Mouse (Mus musculus) inflammation-experienced regulatory T-cells, adult 6 months (primary cell): ENCODE results near the gene Tbc1d22b. TPM values are rescaled to one million over a fixed set of nuclear protein-coding genes. Genes with fewer than 3 reads are reported as not detected.
"Not testable (repeated sequence)": the region's sequence is repeated elsewhere in the genome, so short reads cannot be mapped to it uniquely, and the experiment has no call there.

ENCODE experiments used
- ATAC-seq: one replicate; pipeline ENCODE4 v1.8.0; 2017
- polyA plus RNA-seq, 3 experiments: library from polyadenylated mRNA; unstranded; fragments of 100-300 nt; shearing (Covaris generic); gene quantifications; one replicate each; pipeline ENCODE4 v1.2.1; 2017

The Tbc1d22b gene
- polyA plus RNA-seq = 10 to 100 TPM in 2 of 3 experiments, 1 to 10 TPM in 1; 9.0 to 11.5 (median 11.4) TPM

- peak; percentile 90 for ATAC-seq
Measured at GRCm38 (mm10) chr17:29549543-29550428, at the start of gene Tbc1d22b, which contains the start of gene Gm17657. TSS of gene Tbc1d22b (plus strand) at chr17:29549785. TSS of gene Gm17657 (minus strand) at chr17:29549638.

GRCm38 (mm10) chr17:29500243-29500740 is 49.3 kb upstream of the Tbc1d22b start:
- ATAC-seq = no peak

GRCm38 (mm10) chr17:29500802-29501469 is 48.6 kb upstream of the Tbc1d22b start:
- peak; percentile 55 for ATAC-seq

- ATAC-seq = no peak
Measured at GRCm38 (mm10) chr17:29502005-29502668, 47.4 kb upstream of the Tbc1d22b start.

- no peak for ATAC-seq
Measured at GRCm38 (mm10) chr17:29502669-29503665, 46.6 kb upstream of the Tbc1d22b start.

- no peak for ATAC-seq
Measured at GRCm38 (mm10) chr17:29503700-29504099, 45.9 kb upstream of the Tbc1d22b start.

- no peak for ATAC-seq
Measured at GRCm38 (mm10) chr17:29508927-29509608, 40.5 kb upstream of the Tbc1d22b start.

GRCm38 (mm10) chr17:29510691-29511090 is 38.9 kb upstream of the Tbc1d22b start:
- no peak for ATAC-seq

GRCm38 (mm10) chr17:29513044-29513730 is 36.4 kb upstream of the Tbc1d22b start:
- ATAC-seq = peak; percentile 43

GRCm38 (mm10) chr17:29514435-29514834 is 35.1 kb upstream of the Tbc1d22b start:
- peak; percentile 74 for ATAC-seq

- ATAC-seq = not testable (repeated sequence)
Measured at GRCm38 (mm10) chr17:29518665-29519064, 30.9 kb upstream of the Tbc1d22b start.

GRCm38 (mm10) chr17:29519731-29520130 is 29.9 kb upstream of the Tbc1d22b start:
- ATAC-seq = no peak

- ATAC-seq = no peak
Measured at GRCm38 (mm10) chr17:29525613-29526012, 24.0 kb upstream of the Tbc1d22b start.

GRCm38 (mm10) chr17:29528568-29529187 is 20.9 kb upstream of the Tbc1d22b start:
- ATAC-seq = no peak

GRCm38 (mm10) chr17:29530508-29530907 is 19.1 kb upstream of the Tbc1d22b start:
- no peak for ATAC-seq

GRCm38 (mm10) chr17:29531278-29531677 is 18.3 kb upstream of the Tbc1d22b start:
- no peak for ATAC-seq

- ATAC-seq = peak; percentile 94
Measured at GRCm38 (mm10) chr17:29531757-29532384, 17.7 kb upstream of the Tbc1d22b start.

- ATAC-seq = peak; percentile 55
Measured at GRCm38 (mm10) chr17:29533866-29534265, 15.7 kb upstream of the Tbc1d22b start.

- no peak for ATAC-seq
Measured at GRCm38 (mm10) chr17:29540426-29540825, 9.2 kb upstream of the Tbc1d22b start.
